Mouse (Mus musculus) macrophage (primary cell): Measurements from ENCODE around the gene Cald1. TPM values are rescaled to one million over a fixed set of nuclear protein-coding genes. Genes with fewer than 3 reads are reported as not detected.

ENCODE experiments used
- H3K27ac ChIP-seq: fragments of 350-480 bp; formaldehyde crosslinking; 2 replicates; pipeline ENCODE4 v1.9.0; 2021
- H3K36me3 ChIP-seq: fragments of 350-480 bp; formaldehyde crosslinking; 2 replicates; pipeline ENCODE4 v1.9.0; 2021; ENCODE audit errors: inconsistent target
- H3K4me3 ChIP-seq: fragments of 350-480 bp; formaldehyde crosslinking; 2 replicates; pipeline ENCODE4 v1.9.0; 2021; ENCODE audit errors: inconsistent target
- H3K79me2 ChIP-seq: fragments of 350-480 bp; formaldehyde crosslinking; 2 replicates; pipeline ENCODE4 v1.9.0; 2021; ENCODE audit errors: inconsistent target
- WGBS: methylation state at CpG from one replicate; pipeline ENCODE4 v1.1.7; 2026; ENCODE audit warnings: inconsistent platforms; ENCODE audit not compliant: missing documents; 5-methylcytosine and 5-hydroxymethylcytosine counted together
- polyA plus RNA-seq: library from polyadenylated mRNA; stranded (reverse); fragments of 250-400 nt; gene quantifications from 3 replicates; pipeline ENCODE4 v1.2.4, GENCODE M21; 2018; ENCODE audit warnings: inconsistent platforms

Cald1 gene
- polyA plus RNA-seq, 1 experiment from 2014 or later, result 4.8 TPM

GRCm38 (mm10) chr6:34599631-34600111, 1.4 kb downstream of the Cald1 start:
- Histone ChIP-seq H3K36me3 (no peaks in the 10 kb centered on the region), H3K27ac (no peak overlapping the region), H3K4me3 (no peak overlapping the region), H3K79me2 (no peaks in the 10 kb centered on the region)
- WGBS, result 54% methylated on average over 9 of the region's 10 CpGs

- H3K4me3 ChIP-seq, result no peak overlapping the region
- 96% methylated on average over 4 of the region's 4 CpGs for WGBS
Observed at GRCm38 (mm10) chr6:34600850-34601249, 2.5 kb downstream of the Cald1 start.

GRCm38 (mm10) chr6:34602091-34602490, 3.8 kb downstream of the Cald1 start:
- Histone ChIP-seq H3K79me2 (no peaks in the 10 kb centered on the region), H3K27ac (no peak overlapping the region), H3K4me3 (no peak overlapping the region), H3K36me3 (no peaks in the 10 kb centered on the region)
- WGBS, result 95% methylated on average over 2 of the region's 2 CpGs

More at GRCm38 (mm10) chr6:34600850-34601249, 2.5 kb downstream of the Cald1 start:
- Histone ChIP-seq H3K27ac (no peak overlapping the region), H3K79me2 (no peaks in the 10 kb centered on the region), H3K36me3 (no peaks in the 10 kb centered on the region)

- Histone ChIP-seq H3K79me2 (no peaks in the 10 kb centered on the region), H3K27ac (no peak overlapping the region), H3K4me3 (no peak overlapping the region), H3K36me3 (no peaks in the 10 kb centered on the region)
- 94% methylated on average over 2 of the region's 4 CpGs for WGBS
Observed at GRCm38 (mm10) chr6:34606407-34606806, 8.1 kb downstream of the Cald1 start.

GRCm38 (mm10) chr6:34608603-34609002, 10.3 kb downstream of the Cald1 start:
- H3K27ac ChIP-seq, result no peak overlapping the region
- WGBS, result 87% methylated on average over 3 of the region's 3 CpGs

GRCm38 (mm10) chr6:34609892-34610829, 11.9 kb downstream of the Cald1 start:
- H3K79me2 ChIP-seq, result no peaks in the 10 kb centered on the region
- no peak overlapping the region for H3K27ac ChIP-seq
- no peak overlapping the region for H3K4me3 ChIP-seq
- no peaks in the 10 kb centered on the region for H3K36me3 ChIP-seq
- 26% methylated on average over 22 of the region's 24 CpGs for WGBS

More at GRCm38 (mm10) chr6:34608603-34609002, 10.3 kb downstream of the Cald1 start:
- H3K36me3 ChIP-seq, result no peaks in the 10 kb centered on the region
- H3K79me2 ChIP-seq, result no peaks in the 10 kb centered on the region
- no peak overlapping the region for H3K4me3 ChIP-seq

- H3K27ac ChIP-seq, result no peak overlapping the region
- no peak overlapping the region for H3K4me3 ChIP-seq
- no peaks in the 10 kb centered on the region for H3K79me2 ChIP-seq
- 89% methylated on average over 5 of the region's 5 CpGs for WGBS
- H3K36me3 ChIP-seq, result no peaks in the 10 kb centered on the region
Observed at GRCm38 (mm10) chr6:34613122-34613521, 14.8 kb downstream of the Cald1 start.

- H3K27ac ChIP-seq, result no peak overlapping the region
- 95% methylated on average over 3 of the region's 3 CpGs for WGBS
Observed at GRCm38 (mm10) chr6:34615419-34615818, 17.1 kb downstream of the Cald1 start.

GRCm38 (mm10) chr6:34619494-34619893, 21.2 kb downstream of the Cald1 start:
- H3K27ac ChIP-seq, result peak overlapping the region; percentile 49
- 11% methylated on average over 2 of the region's 2 CpGs for WGBS
- H3K4me3 ChIP-seq, result no peak overlapping the region
- no peaks in the 10 kb centered on the region for H3K79me2 ChIP-seq
- no peaks in the 10 kb centered on the region for H3K36me3 ChIP-seq

More at GRCm38 (mm10) chr6:34615419-34615818, 17.1 kb downstream of the Cald1 start:
- Histone ChIP-seq H3K4me3 (no peak overlapping the region), H3K36me3 (no peaks in the 10 kb centered on the region), H3K79me2 (no peaks in the 10 kb centered on the region)

GRCm38 (mm10) chr6:34620242-34620641, 21.9 kb downstream of the Cald1 start:
- no peak overlapping the region for H3K4me3 ChIP-seq
- peak overlapping the region; percentile 15; the same call in 1 of the 2 replicates for H3K27ac ChIP-seq
- 71% methylated on average over 1 of the region's 1 CpGs for WGBS
- H3K79me2 ChIP-seq, result no peaks in the 10 kb centered on the region
- no peaks in the 10 kb centered on the region for H3K36me3 ChIP-seq

- 90% methylated on average over 6 of the region's 6 CpGs for WGBS
Observed at GRCm38 (mm10) chr6:34622865-34623264, 24.6 kb downstream of the Cald1 start.

GRCm38 (mm10) chr6:34623290-34623689, 25.0 kb downstream of the Cald1 start:
- WGBS, result 82% methylated on average over 7 of the region's 7 CpGs
- H3K27ac ChIP-seq, result no peak overlapping the region

More at GRCm38 (mm10) chr6:34622865-34623264, 24.6 kb downstream of the Cald1 start:
- no peaks in the 10 kb centered on the region for H3K79me2 ChIP-seq
- no peak overlapping the region for H3K4me3 ChIP-seq
- H3K36me3 ChIP-seq, result no peaks in the 10 kb centered on the region
- H3K27ac ChIP-seq, result no peak overlapping the region

GRCm38 (mm10) chr6:34624536-34624935, 26.2 kb downstream of the Cald1 start:
- no peaks in the 10 kb centered on the region for H3K36me3 ChIP-seq
- no peaks in the 10 kb centered on the region for H3K79me2 ChIP-seq
- no peak overlapping the region for H3K4me3 ChIP-seq
- no peak overlapping the region for H3K27ac ChIP-seq
- 81% methylated on average over 3 of the region's 3 CpGs for WGBS

More at GRCm38 (mm10) chr6:34623290-34623689, 25.0 kb downstream of the Cald1 start:
- Histone ChIP-seq H3K4me3 (no peak overlapping the region), H3K36me3 (no peaks in the 10 kb centered on the region), H3K79me2 (no peaks in the 10 kb centered on the region)

GRCm38 (mm10) chr6:34626586-34627245, 28.4 kb downstream of the Cald1 start:
- WGBS, result 49% methylated on average over 8 of the region's 8 CpGs
- Histone ChIP-seq H3K27ac (no peak overlapping the region), H3K36me3 (no peaks in the 10 kb centered on the region), H3K79me2 (no peaks in the 10 kb centered on the region), H3K4me3 (no peak overlapping the region)

- Histone ChIP-seq H3K4me3 (no peak overlapping the region), H3K79me2 (no peaks in the 10 kb centered on the region), H3K27ac (no peak overlapping the region), H3K36me3 (no peaks in the 10 kb centered on the region)
- WGBS, result 33% methylated on average over 1 of the region's 1 CpGs
Observed at GRCm38 (mm10) chr6:34628131-34628530, 29.8 kb downstream of the Cald1 start.
